Mouse (Mus musculus) testis, postnatal 14 days (tissue): ENCODE results near the gene Sirpb1a.
"Not testable (repeated sequence)": the region's sequence is repeated elsewhere in the genome, so short reads cannot be mapped to it uniquely, and the experiment has no call there.

Experiments
- DNase-seq: peaks from one replicate; pipeline ENCODE4 v3.0.0; 2021; ENCODE audit warnings: low spot score

Gene Sirpb1a

DNA sequence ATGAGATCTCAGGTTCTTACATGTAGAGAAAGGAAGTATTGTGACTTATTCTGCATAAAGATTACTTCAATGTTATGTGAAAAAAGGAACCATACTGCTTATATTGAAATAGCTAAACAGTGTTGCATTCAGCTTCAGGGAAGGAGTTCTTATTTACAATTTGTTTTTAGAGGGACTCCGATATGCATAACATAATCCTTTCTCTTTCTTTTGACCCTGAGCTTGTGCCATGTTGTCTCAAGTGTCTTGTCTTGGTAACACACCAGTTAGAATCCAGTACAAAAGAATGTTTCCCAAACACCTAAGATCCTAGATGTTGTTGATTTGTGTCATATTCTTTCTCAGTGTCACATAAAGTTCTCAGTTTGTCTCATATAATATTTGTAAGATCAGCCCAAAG lies at the start of gene Sirpb1a:
Sirpb1a (minus strand) TSS at position 74 of the 400 bp plus-strand sequence.
- DNase-seq: not testable (repeated sequence)

DNA sequence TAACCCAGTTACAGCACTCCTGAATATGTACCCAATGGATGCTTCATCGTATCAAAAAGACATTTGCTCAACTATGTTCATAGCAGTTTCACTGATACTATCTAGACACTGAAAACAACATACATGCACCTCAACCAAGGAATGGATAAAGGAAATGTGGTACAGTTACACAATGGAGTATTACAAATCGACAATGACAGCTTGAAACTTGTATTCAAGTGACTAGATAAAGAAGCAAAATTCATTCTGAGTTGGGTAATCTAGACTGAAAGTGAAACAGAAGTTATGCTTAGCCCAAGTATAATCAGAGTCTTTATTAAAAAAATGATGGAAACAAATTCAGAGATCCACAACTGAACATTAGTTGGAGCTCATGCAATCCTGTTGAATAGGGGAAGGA lies 48.5 kb upstream of the Sirpb1a start:
- not testable (repeated sequence) for DNase-seq

DNA sequence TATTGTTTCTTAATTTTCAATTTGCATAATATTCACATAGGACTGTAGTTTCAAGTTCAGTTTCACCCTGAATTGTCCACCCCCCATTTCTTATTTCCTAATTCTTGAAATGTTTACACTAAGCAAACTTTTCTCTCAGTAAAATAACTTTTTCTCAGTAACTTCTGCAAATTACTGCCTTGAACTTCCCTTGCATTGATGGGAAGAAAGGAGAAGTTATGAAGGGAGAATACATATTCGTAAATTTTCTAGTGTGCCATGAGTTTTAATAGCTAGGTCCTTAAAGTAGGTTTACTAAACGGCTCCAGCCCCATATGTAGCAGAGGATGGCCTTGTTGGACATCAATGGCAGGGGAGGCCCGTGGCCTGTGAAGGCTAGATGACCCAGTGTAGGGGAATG lies 43.8 kb upstream of the Sirpb1a start:
- not testable (repeated sequence) for DNase-seq

DNA sequence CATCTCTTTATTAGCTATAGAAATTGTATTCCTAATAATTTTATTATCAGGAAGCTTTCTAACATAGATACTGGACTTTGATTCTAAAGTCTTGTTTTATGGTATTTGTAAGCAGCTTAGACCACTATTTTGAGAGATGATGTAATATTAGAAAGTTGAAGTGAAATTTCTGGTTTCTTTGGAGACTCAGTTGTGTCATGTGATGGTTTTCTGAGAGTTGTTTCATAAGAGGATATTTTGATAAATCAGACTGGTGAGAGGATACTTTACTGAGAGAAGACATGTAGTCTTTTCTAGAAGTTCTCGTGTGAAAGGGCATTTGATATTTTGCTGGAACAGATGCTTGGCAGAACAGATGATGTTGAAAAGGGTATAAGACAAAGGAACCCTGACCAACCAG lies 17.6 kb upstream of the Sirpb1a start:
- not testable (repeated sequence) for DNase-seq

DNA sequence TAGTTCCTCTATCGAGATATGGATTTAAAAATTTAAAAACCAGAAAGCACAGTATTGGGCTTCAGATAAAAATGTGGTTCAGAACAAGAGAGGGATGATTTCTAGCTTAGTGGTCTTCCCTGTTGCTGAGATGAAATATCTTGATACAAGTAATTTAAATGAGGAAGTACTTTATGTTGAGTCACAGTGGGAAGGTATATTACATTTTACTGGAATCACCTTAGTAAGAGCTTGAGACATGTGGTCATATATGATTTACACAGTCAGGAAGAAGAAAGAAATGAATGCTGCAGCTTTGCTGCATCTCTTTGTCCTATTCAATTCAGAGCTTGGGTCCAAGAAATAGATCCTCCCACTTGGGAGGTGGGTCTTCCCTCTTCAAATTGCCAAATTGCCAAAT lies 13.5 kb upstream of the Sirpb1a start:
- not testable (repeated sequence) for DNase-seq

DNA sequence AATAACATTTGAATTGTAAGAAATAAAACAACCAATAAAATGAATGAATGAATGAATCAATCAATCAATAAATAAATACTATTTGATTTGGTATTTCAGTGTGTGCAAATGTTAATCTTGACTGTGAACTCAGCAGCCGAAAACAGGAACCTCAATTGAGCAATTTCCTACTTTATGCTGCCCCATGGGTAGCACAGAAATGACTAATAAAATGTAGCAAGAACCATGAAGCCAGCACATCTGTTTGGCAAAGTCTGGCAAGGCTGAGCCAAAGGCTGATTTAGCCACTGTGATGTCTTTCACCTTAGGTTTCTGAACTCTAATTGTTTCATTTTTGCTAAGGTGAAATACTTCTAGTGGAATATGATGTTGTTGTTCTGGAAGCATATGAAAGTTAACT lies 1.6 kb upstream of the Sirpb1a start:
- DNase-seq: no peak

DNA sequence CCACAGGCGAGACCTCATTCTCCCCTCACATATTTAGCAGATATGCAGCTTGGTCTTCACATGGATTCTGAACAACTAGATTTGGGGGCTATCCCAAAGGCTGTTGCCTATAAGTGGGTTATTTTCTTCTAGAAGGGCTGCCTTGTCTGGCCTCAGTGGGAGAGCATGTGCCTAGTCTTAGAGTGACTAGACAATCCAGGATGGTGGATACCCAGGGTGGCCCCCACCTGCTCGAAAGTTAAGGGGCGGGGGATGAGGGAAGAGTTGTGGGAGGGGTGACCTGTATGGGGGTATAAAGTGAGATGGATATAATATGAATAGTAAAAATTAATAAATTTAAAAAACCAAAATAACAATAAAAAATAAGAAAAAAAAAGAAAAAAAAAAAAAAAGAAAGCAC lies 70.6 kb downstream of the Sirpb1a start:
- not testable (repeated sequence) for DNase-seq

DNA sequence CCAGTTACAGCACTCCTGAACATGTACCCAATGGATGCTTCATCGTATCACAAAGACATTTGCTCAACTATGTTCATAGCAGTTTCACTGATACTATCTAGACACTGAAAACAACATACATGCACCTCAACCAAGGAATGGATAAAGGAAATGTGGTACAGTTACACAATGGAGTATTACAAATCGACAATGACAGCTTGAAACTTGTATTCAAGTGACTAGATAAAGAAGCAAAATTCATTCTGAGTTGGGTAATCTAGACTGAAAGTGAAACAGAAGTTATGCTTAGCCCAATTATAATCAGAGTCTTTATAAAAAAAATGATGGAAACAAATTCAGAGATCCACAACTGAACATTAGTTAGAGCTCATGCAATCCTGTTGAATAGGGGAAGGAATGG lies 76.0 kb downstream of the Sirpb1a start:
- not testable (repeated sequence) for DNase-seq

DNA sequence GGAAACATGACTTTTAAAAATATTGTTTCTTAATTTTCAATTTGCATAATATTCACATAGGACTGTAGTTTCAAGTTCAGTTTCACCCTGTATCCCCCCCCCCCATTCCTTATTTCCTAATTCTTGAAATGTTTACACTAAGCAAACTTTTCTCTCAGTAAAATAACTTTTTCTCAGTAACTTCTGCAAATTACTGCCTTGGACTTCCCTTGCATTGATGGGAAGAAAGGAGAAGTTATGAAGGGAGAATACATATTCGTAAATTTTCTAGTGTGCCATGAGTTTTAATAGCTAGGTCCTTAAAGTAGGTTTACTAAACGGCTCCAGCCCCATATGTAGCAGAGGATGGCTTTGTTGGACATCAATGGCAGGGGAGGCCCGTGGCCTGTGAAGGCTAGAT lies 80.7 kb downstream of the Sirpb1a start:
- not testable (repeated sequence) for DNase-seq

DNA sequence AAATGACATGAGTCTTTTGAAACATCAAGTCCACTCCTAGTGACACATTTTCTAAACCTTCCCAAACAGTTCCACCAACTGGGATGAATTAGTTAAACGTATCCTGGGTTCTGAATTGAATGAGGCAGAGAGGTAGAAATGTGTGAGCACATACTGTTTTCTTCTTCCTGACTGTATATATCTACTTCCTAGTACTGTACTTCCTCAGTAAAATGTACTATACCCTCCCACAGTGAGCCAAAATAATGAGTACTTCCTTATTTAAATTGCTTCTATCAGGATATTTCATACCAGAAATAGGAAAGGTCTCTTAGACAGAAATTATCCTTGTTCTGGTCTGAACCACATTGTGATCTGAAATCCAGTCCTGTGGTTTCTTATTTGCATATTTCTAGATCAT lies 86.0 kb downstream of the Sirpb1a start:
- no peak for DNase-seq

DNA sequence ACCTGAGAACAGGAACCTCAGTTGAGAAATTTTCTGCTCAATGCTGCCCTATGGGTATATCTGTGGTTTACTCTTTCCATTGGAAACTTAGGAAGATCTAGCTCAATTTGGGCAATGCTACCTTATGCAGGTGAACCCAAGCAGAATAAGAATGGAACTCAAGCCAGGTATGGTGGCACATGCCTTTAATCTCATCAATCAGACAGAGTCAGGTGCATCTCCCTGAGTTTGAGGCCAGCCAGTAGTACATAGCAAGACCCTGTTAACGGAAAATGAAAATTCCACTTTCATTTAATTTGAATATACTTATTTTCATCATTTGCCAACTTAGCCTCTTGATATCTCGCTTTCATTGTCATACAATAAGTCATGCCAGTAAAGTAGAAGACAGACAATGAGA lies 92.1 kb downstream of the Sirpb1a start:
- no peak for DNase-seq

DNA sequence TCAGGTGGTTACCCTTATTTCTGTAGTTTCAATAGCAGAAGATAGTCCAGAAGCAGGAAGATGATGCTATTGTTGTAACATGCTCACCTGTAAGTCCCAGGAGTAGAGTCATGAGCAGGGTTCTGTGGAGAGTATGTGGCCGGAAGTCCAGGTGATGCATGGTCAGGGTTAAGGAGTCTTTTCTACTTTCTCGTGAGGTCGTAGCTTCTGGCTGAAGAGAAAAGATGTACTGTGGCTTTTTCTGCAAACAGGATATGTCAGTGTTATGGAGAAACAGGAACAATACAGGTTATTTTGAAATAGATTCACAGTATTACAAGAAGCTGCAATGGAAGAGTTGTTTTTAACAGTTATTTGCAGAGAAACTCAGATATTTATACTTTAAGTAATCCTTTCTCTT lies 94.3 kb downstream of the Sirpb1a start, which contains the start of gene Gm9733:
Gm9733 (minus strand) TSS at position 240 of the 400 bp plus-strand sequence.
- no peak for DNase-seq

DNA sequence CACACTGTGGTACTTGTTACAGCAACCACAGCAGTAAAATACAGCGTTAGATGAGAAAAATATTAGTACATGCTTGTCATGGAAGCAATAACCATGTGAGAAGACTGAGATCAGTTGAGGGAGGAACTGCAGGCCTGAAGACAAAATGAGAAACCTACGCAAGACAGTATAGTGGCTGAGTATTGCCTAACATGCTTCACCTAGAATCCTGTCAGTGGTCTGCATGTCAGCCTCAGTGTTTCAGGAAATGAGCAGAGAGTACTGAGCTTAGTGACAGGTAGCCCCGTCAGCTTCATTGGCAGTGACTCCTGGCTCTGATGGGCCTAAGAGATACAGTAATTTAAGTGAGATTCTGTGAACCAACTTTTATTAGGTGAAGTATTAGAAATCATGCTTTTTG lies 94.8 kb downstream of the Sirpb1a start:
- DNase-seq: no peak

DNA sequence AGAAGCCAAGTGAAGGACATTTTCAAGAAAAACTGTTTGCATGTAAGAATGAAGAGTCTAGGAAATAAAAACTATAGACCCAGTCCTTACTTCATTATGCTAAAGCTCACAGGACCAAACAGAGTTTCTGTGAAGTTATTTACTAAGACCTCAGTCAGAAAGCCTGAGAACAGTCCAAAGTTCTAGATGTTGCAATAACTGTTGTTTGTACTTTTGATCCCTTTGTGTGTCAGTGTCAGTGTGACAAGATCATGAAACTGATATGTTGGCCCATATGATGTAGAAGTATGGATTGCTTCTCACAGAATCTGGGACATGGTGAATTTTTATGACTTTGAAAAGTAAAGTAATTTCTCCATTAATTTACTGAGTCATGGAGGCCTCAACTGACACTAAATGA lies 96.8 kb downstream of the Sirpb1a start:
- DNase-seq: no peak
